Mouse (Mus musculus): ENCODE data around the gene Clip2. TPM values are rescaled to one million over a fixed set of nuclear protein-coding genes. Genes with fewer than 3 reads are reported as not detected.
A peak's percentile ranks its signal among the peaks of the same experiment; 100 is the strongest.

The Clip2 gene
- total and polyA plus RNA-seq, 3 experiments = 5.4 to 16.7 (median 8.7) TPM

- H3K27ac ChIP-seq (ENCODE audit: insufficient read depth, low read depth) = no peak overlapping the region
- no peaks in the 10 kb centered on the region for H3K27me3 ChIP-seq (replicated peaks)
- H3K4me1 ChIP-seq (ENCODE audit: control insufficient read depth in 1 of 2, insufficient read depth in 2 of 2) = peaks cover 0 to 44% of the 10 kb centered on the region in 2 experiments; a peak in 3 of 4 replicates
- H3K9me3 ChIP-seq (replicated peaks; ENCODE audit: low read length) = no peaks in the 10 kb centered on the region
- TF ChIP-seq RAD21 (IDR thresholded peaks at IDR 0.05; ENCODE audit: low read depth, low read length) (no peak), CTCF (conservative IDR thresholded peaks at IDR 0.05 in 1 of 2, IDR thresholded peaks at IDR 0.05 in 1 of 2; ENCODE audit: low read depth in 2 of 2, low read length in 2 of 2) (no peak), RCOR1 (conservative IDR thresholded peaks at IDR 0.05; ENCODE audit: low read depth, low read length) (no peak), POLR2A (IDR thresholded peaks at IDR 0.05; ENCODE audit: low read depth, low read length) (no peak), UBTF (IDR thresholded peaks at IDR 0.05; ENCODE audit: low read depth, low read length) (no peak), PAX5 (IDR thresholded peaks at IDR 0.05; ENCODE audit: low read length) (no peak), HCFC1 (IDR thresholded peaks at IDR 0.05; ENCODE audit: low read depth, low read length) (no peak), ELF1 (IDR thresholded peaks at IDR 0.05; ENCODE audit: low read depth, low read length) (no peak), BHLHE40 (IDR thresholded peaks at IDR 0.05; ENCODE audit: low read depth, low read length) (no peak), JUN (IDR thresholded peaks at IDR 0.05; ENCODE audit: insufficient read depth, low read depth, low read length) (no peak), ZKSCAN1 (IDR thresholded peaks at IDR 0.05; ENCODE audit: borderline replicate concordance, low read depth, low read length) (no peak)
- peaks cover 20 to 40% of the 10 kb centered on the region in 2 experiments for H3K36me3 ChIP-seq (replicated peaks in 1 of 2; ENCODE audit: control insufficient read depth in 1 of 2, insufficient read depth in 1 of 2, low read length in 1 of 2)
- no peak overlapping the region for H3K4me2 ChIP-seq (ENCODE audit: insufficient read depth, low read depth, poor library complexity, severe bottlenecking)
- H3K4me3 ChIP-seq (replicated peaks in 1 of 3; ENCODE audit: low read depth in 2 of 3, low read length in 2 of 3, poor library complexity in 1 of 3) = no peak overlapping the region
- H3K9ac ChIP-seq (ENCODE audit: insufficient read depth, low read depth) = no peak overlapping the region
- dilution Hi-C loops (cut with MboI; ENCODE audit: extremely low pct_ligation_motif_present, extremely low pct_unique_long_range_greater_than_20kb, low sequenced_read_pairs) (no loop called here), in situ Hi-C loops (cut with MboI; ENCODE audit: low pct_ligation_motif_present, low pct_unique_long_range_greater_than_20kb, low sequenced_read_pairs) (loop anchor here (5.0 kb wide), 2 partner anchors 33 to 87 kb away; partner anchors contain the start of gene Lat2)
- DNase-seq (ENCODE audit: extremely low read depth) = peak; percentile 42
- peaks cover 44% of the 10 kb centered on the region for H3K79me2 ChIP-seq (replicated peaks; ENCODE audit: control insufficient read depth, extremely low read depth, insufficient read depth, poor library complexity, severe bottlenecking)
Measured at GRCm38 (mm10) chr5:134584798-134585197, 32.6 kb upstream of the Clip2 start.

GRCm38 (mm10) chr5:134583884-134584213, 31.6 kb upstream of the Clip2 start:
- Histone ChIP-seq H3K79me2 (replicated peaks; ENCODE audit: control insufficient read depth, extremely low read depth, insufficient read depth, poor library complexity, severe bottlenecking) (peaks cover 44% of the 10 kb centered on the region), H3K4me1 (ENCODE audit: control insufficient read depth in 1 of 2, insufficient read depth in 2 of 2) (peaks cover 2 to 48% of the 10 kb centered on the region in 2 experiments; a peak in 3 of 4 replicates), H3K9me3 (replicated peaks; ENCODE audit: low read length) (no peaks in the 10 kb centered on the region), H3K27ac (ENCODE audit: insufficient read depth, low read depth) (no peak overlapping the region), H3K4me2 (ENCODE audit: insufficient read depth, low read depth, poor library complexity, severe bottlenecking) (peak overlapping the region; percentile 94), H3K36me3 (replicated peaks in 1 of 2; ENCODE audit: control insufficient read depth in 1 of 2, insufficient read depth in 1 of 2, low read length in 1 of 2) (peaks cover 20 to 33% of the 10 kb centered on the region in 2 experiments), H3K27me3 (replicated peaks) (no peaks in the 10 kb centered on the region), H3K4me3 (replicated peaks in 1 of 3; ENCODE audit: low read depth in 2 of 3, low read length in 2 of 3, poor library complexity in 1 of 3) (peak overlapping the region; percentile 98 to 100 (median 100)), H3K9ac (ENCODE audit: insufficient read depth, low read depth) (peak overlapping the region; percentile 99)
- DNase-seq (ENCODE audit: extremely low read depth) = no peak
- dilution Hi-C loops (cut with MboI; ENCODE audit: extremely low pct_ligation_motif_present, extremely low pct_unique_long_range_greater_than_20kb, low sequenced_read_pairs) (no loop called here), in situ Hi-C loops (cut with MboI; ENCODE audit: low pct_ligation_motif_present, low pct_unique_long_range_greater_than_20kb, low sequenced_read_pairs) (loop anchor here (5.0 kb wide), 2 partner anchors 33 to 87 kb away; partner anchors contain the start of gene Lat2)
- TF ChIP-seq SIN3A (IDR thresholded peaks at IDR 0.05; ENCODE audit: low read length) = no peak; the same call in none of the 2 replicates
- TF ChIP-seq PAX5 (IDR thresholded peaks at IDR 0.05; ENCODE audit: low read length) = no peak
- no peak for TF ChIP-seq MAZ (IDR thresholded peaks at IDR 0.05; ENCODE audit: low read depth, low read length)
- TF ChIP-seq MYC (IDR thresholded peaks at IDR 0.05; ENCODE audit: low read depth, low read length) = no peak
- TF ChIP-seq JUND (conservative IDR thresholded peaks at IDR 0.05; ENCODE audit: low read depth, low read length) = no peak
- TF ChIP-seq IRF4 (IDR thresholded peaks at IDR 0.05; ENCODE audit: low read depth, low read length) = no peak
- no peak for TF ChIP-seq ZMIZ1 (IDR thresholded peaks at IDR 0.05; ENCODE audit: low read depth, low read length)
- no peak for TF ChIP-seq UBTF (IDR thresholded peaks at IDR 0.05; ENCODE audit: low read depth, low read length)
- TF ChIP-seq USF2 (conservative IDR thresholded peaks at IDR 0.05; ENCODE audit: low read depth, low read length) = no peak
- no peak for TF ChIP-seq NRF1 (IDR thresholded peaks at IDR 0.05; ENCODE audit: low read depth, low read length)
- TF ChIP-seq RAD21 (IDR thresholded peaks at IDR 0.05; ENCODE audit: low read depth, low read length) = no peak
- TF ChIP-seq SMC3 (IDR thresholded peaks at IDR 0.05; ENCODE audit: low read depth, low read length) = no peak
- TF ChIP-seq E2F4 (IDR thresholded peaks at IDR 0.05; ENCODE audit: insufficient replicate concordance, low read depth, low read length) = no peak
- no peak for TF ChIP-seq BHLHE40 (IDR thresholded peaks at IDR 0.05; ENCODE audit: low read depth, low read length)
- no peak for TF ChIP-seq ETS1 (conservative IDR thresholded peaks at IDR 0.05; ENCODE audit: low read depth, low read length)

Measured in CH12.LX (cell line).